Mouse (Mus musculus): ENCODE measurements around the gene Neto2. TPM values are rescaled to one million over a fixed set of nuclear protein-coding genes. Genes with fewer than 3 reads are reported as not detected.
"Not testable (repeated sequence)": the region's sequence is repeated elsewhere in the genome, so short reads cannot be mapped to it uniquely, and the experiment has no call there.

The Neto2 gene
- polyA plus RNA-seq, 1 experiment from 2014 or later = 7.0 TPM

DNA sequence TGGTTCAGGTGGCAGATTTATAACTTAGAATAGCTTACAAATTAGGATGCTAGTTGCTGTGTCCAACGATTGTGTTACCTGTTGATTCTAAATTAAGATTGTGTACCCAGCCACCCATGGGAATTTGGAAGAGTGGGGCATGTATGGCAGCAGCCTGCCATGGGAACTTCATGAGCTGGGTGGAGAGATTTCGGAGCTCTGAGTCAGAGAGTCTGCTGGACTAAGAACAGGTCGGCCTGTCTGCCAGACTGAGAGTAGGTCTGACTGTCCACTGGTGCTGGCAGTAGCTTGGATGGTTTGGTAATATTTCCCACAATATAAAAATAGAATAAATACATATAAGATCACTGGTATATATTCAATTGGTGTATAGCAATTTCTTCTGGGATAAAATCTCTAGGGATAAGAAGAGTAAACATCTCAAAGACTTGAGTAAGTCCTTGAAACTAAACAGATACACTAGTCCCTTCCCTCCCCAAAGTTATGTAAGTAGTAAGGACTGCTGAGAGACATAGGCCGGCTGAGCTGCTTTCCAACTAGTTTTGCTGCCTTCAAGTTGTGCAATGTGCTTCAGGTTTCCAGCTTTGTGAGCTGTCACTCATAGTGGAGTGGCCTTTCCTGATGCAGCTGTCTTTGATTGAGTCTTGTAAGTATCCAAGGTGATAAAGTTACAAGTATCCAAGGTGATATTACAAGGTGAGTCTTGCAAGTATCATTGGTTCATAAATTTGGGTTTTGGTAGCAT is 55.6 kb downstream of the Neto2 start:
- H3K36me3 ChIP-seq = no peaks in the 10 kb centered on the region
- no peak overlapping the region for H3K4me2 ChIP-seq (replicated peaks)
- 85% methylated on average over 4 of the region's 4 CpGs for WGBS
- no peak overlapping the region for H3K27ac ChIP-seq
- no peak overlapping the region for H3K9ac ChIP-seq
- no peaks in the 10 kb centered on the region for H3K9me3 ChIP-seq
- ATAC-seq = no peak
- H3K27me3 ChIP-seq (replicated peaks) = no peaks in the 10 kb centered on the region
- no peaks in the 10 kb centered on the region for H3K4me1 ChIP-seq (replicated peaks)
- H3K4me3 ChIP-seq (replicated peaks) = no peak overlapping the region

DNA sequence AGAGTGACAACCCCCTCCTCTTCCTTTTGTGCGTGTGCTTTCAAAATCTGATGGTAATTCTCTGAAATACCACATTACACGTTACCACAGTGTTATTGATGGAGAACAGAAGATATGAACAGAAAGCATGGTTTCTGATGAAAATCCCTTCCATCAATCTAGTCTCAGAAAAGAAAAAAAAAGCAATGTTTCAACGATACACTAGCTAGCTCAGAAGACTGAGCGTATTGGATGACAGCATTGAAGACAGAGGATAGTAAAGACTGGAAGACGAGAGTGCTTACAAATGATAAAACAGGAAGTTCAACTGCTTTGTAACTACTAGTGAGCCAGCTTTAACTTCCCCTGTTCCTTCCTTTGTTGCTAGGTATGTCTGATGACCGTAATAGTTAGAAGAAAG is 76.3 kb downstream of the Neto2 start:
- H3K27me3 ChIP-seq (replicated peaks) = no peaks in the 10 kb centered on the region
- no peaks in the 10 kb centered on the region for H3K9me3 ChIP-seq
- H3K4me1 ChIP-seq (replicated peaks) = no peaks in the 10 kb centered on the region
- no peak for ATAC-seq
- no peak overlapping the region for H3K9ac ChIP-seq
- H3K4me2 ChIP-seq (replicated peaks) = no peak overlapping the region
- H3K27ac ChIP-seq = no peak overlapping the region
- 86% methylated on average over 6 of the region's 6 CpGs for WGBS
- no peak overlapping the region for H3K4me3 ChIP-seq (replicated peaks)
- H3K36me3 ChIP-seq = no peaks in the 10 kb centered on the region

DNA sequence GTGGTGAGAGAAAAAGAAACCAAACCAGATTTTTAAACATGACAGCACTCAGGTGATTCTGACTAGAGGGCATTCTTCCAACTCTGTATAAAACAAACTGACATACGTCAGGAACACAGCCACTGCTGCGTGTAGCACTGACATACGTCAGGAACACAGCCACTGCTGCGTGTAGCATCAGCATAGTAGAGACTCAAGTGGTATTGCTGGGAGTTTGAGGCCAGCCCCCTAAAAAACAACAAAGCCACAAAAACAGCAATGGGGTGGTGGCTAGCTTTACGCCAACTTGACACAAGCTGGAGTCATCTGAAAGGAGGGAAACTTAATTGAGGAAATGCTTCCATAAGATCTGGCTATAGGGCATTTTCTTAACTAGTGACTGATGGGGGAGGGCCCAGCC is 77.5 kb downstream of the Neto2 start:
- Histone ChIP-seq H3K27me3 (replicated peaks) (no peaks in the 10 kb centered on the region), H3K4me2 (replicated peaks) (no peak overlapping the region), H3K9ac (no peak overlapping the region), H3K4me3 (replicated peaks) (no peak overlapping the region), H3K36me3 (no peaks in the 10 kb centered on the region), H3K9me3 (no peaks in the 10 kb centered on the region), H3K4me1 (replicated peaks) (no peaks in the 10 kb centered on the region), H3K27ac (no peak overlapping the region)
- no peak for ATAC-seq
- WGBS = 92% methylated on average over 5 of the region's 5 CpGs

DNA sequence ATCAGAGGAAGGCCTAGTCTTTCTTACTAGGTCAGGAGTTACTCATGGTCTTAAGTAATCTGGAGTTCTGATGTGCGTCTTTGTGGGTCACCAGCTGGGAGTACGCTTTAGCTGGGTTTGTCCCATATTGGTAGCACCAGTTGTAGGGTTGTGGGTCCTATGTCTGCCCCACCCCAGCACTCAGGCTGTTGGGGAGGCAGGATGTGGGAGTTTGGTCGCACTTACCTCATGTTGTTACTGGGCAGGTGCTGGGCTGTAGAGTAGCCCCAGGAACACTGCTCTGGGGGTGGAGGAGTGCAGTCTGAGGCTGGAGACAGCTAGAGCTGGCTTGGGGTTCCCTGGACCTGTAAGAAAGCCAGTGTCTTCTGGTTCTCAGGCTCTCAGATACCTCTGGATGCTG is 81.9 kb downstream of the Neto2 start:
- no peaks in the 10 kb centered on the region for H3K9me3 ChIP-seq
- no peak overlapping the region for H3K4me2 ChIP-seq (replicated peaks)
- H3K27me3 ChIP-seq (replicated peaks) = no peaks in the 10 kb centered on the region
- H3K4me1 ChIP-seq (replicated peaks) = no peaks in the 10 kb centered on the region
- 81% methylated on average over 3 of the region's 3 CpGs for WGBS
- no peak for ATAC-seq
- H3K36me3 ChIP-seq = no peaks in the 10 kb centered on the region
- H3K9ac ChIP-seq = no peak overlapping the region
- no peak overlapping the region for H3K4me3 ChIP-seq (replicated peaks)
- no peak overlapping the region for H3K27ac ChIP-seq

DNA sequence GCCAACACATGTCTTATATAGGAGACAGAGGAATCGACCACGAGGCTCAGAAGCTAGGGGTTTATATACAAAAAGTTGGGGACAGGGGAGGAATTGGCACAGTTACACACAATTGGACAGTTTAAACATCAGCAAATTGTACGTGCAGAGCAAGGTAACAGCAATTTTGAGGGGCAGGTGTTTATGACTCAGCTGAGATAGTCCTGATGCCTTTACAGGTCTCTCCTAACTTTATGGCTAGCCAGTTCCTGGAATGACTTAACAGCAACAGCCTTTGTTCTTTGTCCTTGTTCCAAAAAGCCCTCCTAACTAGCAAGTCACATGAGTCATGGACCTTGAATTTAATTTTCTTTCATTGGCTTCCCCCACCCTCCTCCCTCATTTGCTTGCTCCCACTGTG is 83.6 kb downstream of the Neto2 start:
- not testable (repeated sequence) for H3K27me3 ChIP-seq (replicated peaks); H3K27ac ChIP-seq; H3K4me3 ChIP-seq (replicated peaks); H3K36me3 ChIP-seq; ATAC-seq; H3K9ac ChIP-seq; H3K4me1 ChIP-seq (replicated peaks); H3K9me3 ChIP-seq; H3K4me2 ChIP-seq (replicated peaks)
- 84% methylated on average over 3 of the region's 3 CpGs for WGBS

DNA sequence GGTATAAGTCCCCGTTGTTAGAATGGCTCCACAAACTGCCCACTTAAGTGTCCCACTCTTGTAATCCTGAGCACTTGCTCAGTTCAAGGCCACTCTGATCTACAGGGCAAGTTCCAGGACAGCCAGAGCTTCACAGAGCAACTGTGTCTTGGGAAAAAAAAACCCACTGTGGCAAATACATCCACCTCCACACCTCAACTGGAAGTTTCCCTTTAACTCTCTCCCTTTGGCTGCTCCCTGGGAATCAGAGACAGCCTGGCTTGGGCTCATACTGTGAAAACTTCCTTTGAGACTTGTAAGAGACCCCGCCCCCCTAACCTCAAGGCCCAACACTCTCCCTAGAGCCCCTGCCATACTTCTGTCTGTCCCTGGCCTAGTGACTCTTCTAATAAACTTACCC is 91.9 kb downstream of the Neto2 start:
- no peaks in the 10 kb centered on the region for H3K9me3 ChIP-seq
- ATAC-seq = no peak
- no peak overlapping the region for H3K27ac ChIP-seq
- H3K4me2 ChIP-seq (replicated peaks) = no peak overlapping the region
- no peak overlapping the region for H3K4me3 ChIP-seq (replicated peaks)
- H3K9ac ChIP-seq = no peak overlapping the region
- no peaks in the 10 kb centered on the region for H3K27me3 ChIP-seq (replicated peaks)
- WGBS = 77% methylated on average over 2 of the region's 2 CpGs
- H3K4me1 ChIP-seq (replicated peaks) = no peaks in the 10 kb centered on the region
- no peaks in the 10 kb centered on the region for H3K36me3 ChIP-seq

DNA sequence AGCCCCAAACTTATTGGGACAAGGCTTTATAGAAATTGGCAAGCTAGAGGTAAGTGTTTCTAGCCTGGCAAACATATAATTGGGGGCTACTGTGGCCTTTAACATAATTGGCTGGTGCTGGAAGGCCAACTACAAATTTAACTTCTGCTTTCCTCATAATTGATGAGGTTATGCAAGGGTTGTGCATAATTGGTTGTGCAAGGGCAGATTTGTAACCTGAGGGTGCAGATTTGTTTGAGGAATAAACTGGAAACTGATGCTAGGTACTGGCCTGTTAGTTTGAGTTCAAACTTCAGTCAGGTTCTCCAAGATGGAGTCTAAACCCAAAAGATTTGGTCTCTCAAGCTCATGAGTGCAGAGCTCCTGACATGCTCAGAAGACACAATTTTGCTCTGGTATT is 92.9 kb downstream of the Neto2 start:
- no peak for ATAC-seq
- no peak overlapping the region for H3K4me2 ChIP-seq (replicated peaks)
- H3K4me3 ChIP-seq (replicated peaks) = no peak overlapping the region
- no peak overlapping the region for H3K9ac ChIP-seq
- no peaks in the 10 kb centered on the region for H3K27me3 ChIP-seq (replicated peaks)
- H3K36me3 ChIP-seq = no peaks in the 10 kb centered on the region
- no peaks in the 10 kb centered on the region for H3K9me3 ChIP-seq
- H3K27ac ChIP-seq = no peak overlapping the region
- no peaks in the 10 kb centered on the region for H3K4me1 ChIP-seq (replicated peaks)

DNA sequence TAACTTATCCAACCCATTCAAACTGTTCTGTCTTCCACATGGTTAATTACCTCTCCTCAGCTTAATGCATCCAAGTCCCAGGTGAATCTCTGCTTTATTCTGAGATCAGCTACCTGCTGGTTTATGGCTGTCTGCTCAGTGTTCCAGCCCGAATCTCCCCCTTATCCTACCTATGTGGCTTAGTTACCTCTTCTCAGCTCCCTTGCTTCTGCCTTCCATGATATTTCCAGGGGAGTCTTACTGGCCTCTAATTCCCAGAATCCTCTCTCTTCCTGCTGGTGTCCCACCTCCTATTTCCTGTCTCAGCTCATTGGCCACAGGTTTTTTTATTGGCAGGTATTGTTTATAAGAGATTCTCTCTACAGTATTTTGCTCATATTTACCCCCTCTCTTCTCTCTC is 93.8 kb downstream of the Neto2 start:
- no peaks in the 10 kb centered on the region for H3K36me3 ChIP-seq
- H3K9ac ChIP-seq = no peak overlapping the region
- H3K4me3 ChIP-seq (replicated peaks) = no peak overlapping the region
- H3K4me2 ChIP-seq (replicated peaks) = no peak overlapping the region
- H3K9me3 ChIP-seq = no peaks in the 10 kb centered on the region
- no peaks in the 10 kb centered on the region for H3K27me3 ChIP-seq (replicated peaks)
- WGBS = 85% methylated on average over 1 of the region's 1 CpGs
- H3K4me1 ChIP-seq (replicated peaks) = no peaks in the 10 kb centered on the region
- no peak overlapping the region for H3K27ac ChIP-seq
- ATAC-seq = no peak

DNA sequence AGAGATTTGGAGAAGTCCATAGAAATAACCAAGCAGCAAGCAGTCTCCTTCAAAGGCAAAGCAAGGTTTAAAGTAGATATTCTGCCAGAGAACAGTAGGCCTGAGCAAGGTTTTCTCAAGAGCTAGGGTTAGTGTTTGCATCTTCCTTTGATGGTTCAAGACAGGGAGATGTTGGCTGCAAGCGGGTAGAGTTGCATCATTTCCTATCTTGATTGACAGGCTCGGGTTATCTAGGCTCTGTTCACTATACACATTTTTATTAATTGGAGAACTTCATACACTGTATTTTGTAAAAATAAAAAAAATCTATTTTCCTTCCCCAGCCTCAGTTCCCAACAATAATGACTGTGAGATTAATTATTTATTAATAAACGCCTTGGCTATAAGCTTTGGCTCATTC is 94.2 kb downstream of the Neto2 start:
- WGBS = 89% methylated on average over 3 of the region's 3 CpGs
- H3K4me1 ChIP-seq (replicated peaks) = no peaks in the 10 kb centered on the region
- no peak for ATAC-seq
- H3K27ac ChIP-seq = no peak overlapping the region
- no peaks in the 10 kb centered on the region for H3K9me3 ChIP-seq
- H3K27me3 ChIP-seq (replicated peaks) = no peaks in the 10 kb centered on the region
- no peak overlapping the region for H3K4me2 ChIP-seq (replicated peaks)
- H3K4me3 ChIP-seq (replicated peaks) = no peak overlapping the region
- H3K36me3 ChIP-seq = no peaks in the 10 kb centered on the region
- no peak overlapping the region for H3K9ac ChIP-seq

DNA sequence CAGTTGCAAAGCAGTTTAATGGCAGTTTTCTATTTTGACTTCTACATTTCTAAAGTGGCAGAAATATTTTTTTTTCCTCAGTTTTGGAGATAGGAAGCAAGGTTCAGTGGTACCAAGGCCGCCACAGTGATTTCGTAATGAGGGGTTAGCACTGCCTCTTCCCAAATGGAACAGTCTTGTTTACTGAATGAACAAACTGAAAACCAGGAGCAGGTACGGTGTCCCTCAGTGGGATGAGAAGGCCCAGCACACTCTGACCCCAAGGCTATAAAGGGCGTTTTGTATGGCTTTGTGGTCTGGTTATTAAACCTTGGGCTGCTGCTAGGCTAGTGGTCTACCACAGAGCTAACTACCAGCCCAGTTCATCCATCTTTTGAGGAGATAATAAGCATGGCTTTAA is 96.5 kb downstream of the Neto2 start:
- ATAC-seq = no peak
- no peak overlapping the region for H3K9ac ChIP-seq
- 76% methylated on average over 4 of the region's 4 CpGs for WGBS

DNA sequence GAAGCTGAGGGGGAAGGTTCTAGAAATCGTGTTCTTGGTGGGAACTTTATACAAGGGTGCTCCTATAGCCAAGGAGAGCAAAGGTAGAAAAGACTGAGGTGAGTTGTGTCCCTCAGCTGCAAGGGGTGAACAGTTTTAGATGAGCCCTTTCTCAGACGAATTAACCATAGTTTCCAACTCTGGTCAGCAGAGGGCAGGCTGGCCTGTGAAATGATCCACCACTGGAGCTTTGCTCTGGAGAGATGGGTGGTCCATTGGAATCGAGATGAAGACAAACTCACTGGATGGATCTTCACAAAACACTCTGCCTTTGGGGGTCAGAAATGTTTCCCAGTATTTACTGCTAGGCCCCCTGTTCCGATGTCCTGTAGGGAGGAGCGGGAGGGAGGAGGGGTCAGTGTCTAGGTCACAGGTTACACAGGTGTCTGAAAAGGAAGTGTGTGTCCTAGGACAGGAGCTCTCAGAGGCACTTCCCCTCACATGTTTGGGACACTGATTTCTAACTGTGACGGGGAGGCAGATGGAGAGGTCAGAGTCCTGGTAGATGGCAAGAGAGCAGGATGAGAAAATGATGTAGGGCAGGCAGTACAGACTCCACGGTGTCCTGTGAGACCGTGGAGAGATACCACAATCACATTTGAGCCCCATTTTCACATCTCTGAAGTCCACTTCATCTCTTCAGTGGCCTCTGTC is 97.4 kb downstream of the Neto2 start:
- Histone ChIP-seq H3K9ac (no peak overlapping the region), H3K27me3 (replicated peaks) (no peaks in the 10 kb centered on the region), H3K36me3 (no peaks in the 10 kb centered on the region), H3K27ac (no peak overlapping the region), H3K4me2 (replicated peaks) (no peak overlapping the region), H3K4me3 (replicated peaks) (no peak overlapping the region), H3K9me3 (no peaks in the 10 kb centered on the region), H3K4me1 (replicated peaks) (no peaks in the 10 kb centered on the region)
- 36% methylated on average over 8 of the region's 8 CpGs for WGBS
- ATAC-seq = peak; percentile 58; the same call in 1 of the 2 replicates

More for the DNA sequence above, 96.5 kb downstream of the Neto2 start:
- Histone ChIP-seq H3K27ac (no peak overlapping the region), H3K36me3 (no peaks in the 10 kb centered on the region), H3K27me3 (replicated peaks) (no peaks in the 10 kb centered on the region), H3K4me2 (replicated peaks) (no peak overlapping the region), H3K4me1 (replicated peaks) (no peaks in the 10 kb centered on the region), H3K4me3 (replicated peaks) (no peak overlapping the region), H3K9me3 (no peaks in the 10 kb centered on the region)

DNA sequence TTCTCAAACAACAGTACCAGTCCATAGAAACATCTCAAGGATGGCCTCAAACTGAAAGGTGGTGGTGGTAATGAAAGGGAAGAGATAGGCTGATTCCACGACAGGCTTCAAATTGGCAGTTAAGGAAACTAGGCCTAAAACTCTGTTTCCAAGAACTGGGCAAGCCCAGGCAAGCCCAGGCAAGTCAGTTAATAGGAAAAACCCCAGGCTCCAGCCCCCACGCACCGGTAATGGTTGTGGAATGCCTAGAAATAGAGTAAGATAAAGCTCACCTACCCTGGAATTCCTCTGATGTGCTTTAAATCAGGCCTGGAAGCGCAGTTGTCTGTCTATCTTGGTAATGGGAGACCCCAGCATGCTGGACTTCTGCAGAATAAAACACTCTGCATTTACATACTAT is 98.0 kb downstream of the Neto2 start:
- WGBS = 81% methylated on average over 4 of the region's 4 CpGs
- Histone ChIP-seq H3K4me3 (replicated peaks) (no peak overlapping the region), H3K4me1 (replicated peaks) (no peaks in the 10 kb centered on the region), H3K9ac (no peak overlapping the region), H3K36me3 (no peaks in the 10 kb centered on the region), H3K27ac (no peak overlapping the region), H3K4me2 (replicated peaks) (no peak overlapping the region), H3K9me3 (no peaks in the 10 kb centered on the region), H3K27me3 (replicated peaks) (no peaks in the 10 kb centered on the region)
- no peak for ATAC-seq

DNA sequence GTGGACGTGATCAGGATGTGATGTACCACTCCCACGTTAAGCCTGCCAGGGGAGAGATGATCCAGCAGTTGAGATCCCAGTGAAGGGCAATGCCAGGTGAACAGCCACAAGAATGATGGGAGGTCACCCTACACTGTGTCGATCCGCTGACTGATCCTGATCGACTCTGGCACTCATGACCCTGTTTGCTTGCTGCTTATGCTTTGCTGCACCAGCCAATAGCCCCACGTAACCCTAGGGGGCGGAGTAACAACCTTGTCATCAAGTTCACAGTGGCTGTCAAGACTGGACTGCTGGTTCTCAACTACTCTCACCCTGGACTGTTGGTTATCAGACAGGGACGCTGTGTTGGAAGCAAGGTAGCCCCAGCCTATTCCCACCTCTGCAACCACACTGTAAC is 99.0 kb downstream of the Neto2 start:
- Histone ChIP-seq H3K4me3 (replicated peaks) (no peak overlapping the region), H3K4me1 (replicated peaks) (no peaks in the 10 kb centered on the region), H3K9ac (no peak overlapping the region), H3K27me3 (replicated peaks) (no peaks in the 10 kb centered on the region), H3K4me2 (replicated peaks) (no peak overlapping the region), H3K27ac (no peak overlapping the region), H3K9me3 (no peaks in the 10 kb centered on the region), H3K36me3 (no peaks in the 10 kb centered on the region)
- no peak for ATAC-seq
- 88% methylated on average over 8 of the region's 8 CpGs for WGBS

Data from intestine, embryonic 15.5 days (tissue).